In genomic region chr14:40893884-40894283, GRCm38 (mm10) we compare ENCODE assay signal across 9 mouse cellular contexts. TPM values are rescaled to one million over a fixed set of nuclear protein-coding genes. Genes with fewer than 3 reads are reported as not detected.
DNase-seq lines count a peak whose midpoint lies in the region; ATAC-seq and TF ChIP-seq lines count a peak whose summit lies in the region.
"Had no signal": no experiment of that assay in that cellular context is flagged by ENCODE, and none has a peak within 500 bp of the region (broad histone marks: within the 10 kb centered on the region; RNA-seq: fewer than 3 reads in every experiment).

No protein-coding gene starts in this region.

- H3K27ac ChIP-seq in gastrocnemius, adult 2 months = no peak overlapping the region
- no peak overlapping the region for H3K27ac ChIP-seq in intestine, embryonic 14.5 days (ENCODE audit: low read depth)
- H3K27ac ChIP-seq in intestine, embryonic 15.5 days = no peak overlapping the region
- H3K27ac ChIP-seq in limb, embryonic 15.5 days = no peak overlapping the region
- no peak overlapping the region for H3K27ac ChIP-seq in liver, postnatal 0 days (ENCODE audit: low read depth)
- H3K27ac ChIP-seq: layer of hippocampus, adult 2 months had no signal

- intact Hi-C loops in gastrocnemius, adult 2 months (cut with DNase I) = no loop called here

- peak overlapping the region; percentile 43 for H3K4me3 ChIP-seq in gastrocnemius, adult 2 months
- H3K4me3 ChIP-seq in intestine, embryonic 14.5 days (ENCODE audit: low read depth, low read length) = no peak overlapping the region
- no peak overlapping the region for H3K4me3 ChIP-seq in intestine, embryonic 15.5 days (replicated peaks)
- H3K4me3 ChIP-seq in limb, embryonic 15.5 days = no peak overlapping the region
- no peak overlapping the region for H3K4me3 ChIP-seq in liver, postnatal 0 days (ENCODE audit: low read depth, low read length)

- TF ChIP-seq EP300 in liver, postnatal 0 days (IDR thresholded peaks at IDR 0.05; ENCODE audit: low read depth) = no peak

- no peaks in the 10 kb centered on the region for H3K9me3 ChIP-seq in intestine, embryonic 14.5 days (ENCODE audit: control insufficient read depth, low read length)
- H3K9me3 ChIP-seq in intestine, embryonic 15.5 days = no peaks in the 10 kb centered on the region
- H3K9me3 ChIP-seq in limb, embryonic 15.5 days = no peaks in the 10 kb centered on the region
- H3K9me3 ChIP-seq in liver, postnatal 0 days (ENCODE audit: low read length) = no peaks in the 10 kb centered on the region

- H3K4me2 ChIP-seq in intestine, embryonic 14.5 days (ENCODE audit: low read length) = no peak overlapping the region
- H3K4me2 ChIP-seq in intestine, embryonic 15.5 days (replicated peaks) = no peak overlapping the region; the same call in 1 of the 2 replicates
- peak overlapping the region; percentile 49; the same call in 1 of the 2 replicates for H3K4me2 ChIP-seq in limb, embryonic 15.5 days
- no peak overlapping the region for H3K4me2 ChIP-seq in liver, postnatal 0 days (ENCODE audit: low read depth, low read length)

- H3K36me3 ChIP-seq in intestine, embryonic 14.5 days (ENCODE audit: control insufficient read depth, insufficient read depth, low read length) = no peaks in the 10 kb centered on the region
- no peaks in the 10 kb centered on the region for H3K36me3 ChIP-seq in intestine, embryonic 15.5 days
- H3K36me3 ChIP-seq in limb, embryonic 15.5 days = no peaks in the 10 kb centered on the region
- H3K36me3 ChIP-seq in liver, postnatal 0 days (replicated peaks; ENCODE audit: insufficient read depth, low read length) = no peaks in the 10 kb centered on the region

- WGBS in intestine, embryonic 14.5 days = 68% methylated on average over 8 of the region's 8 CpGs
- 71% methylated on average over 8 of the region's 8 CpGs for WGBS in intestine, embryonic 15.5 days
- WGBS in limb, embryonic 15.5 days = 39% methylated on average over 8 of the region's 8 CpGs
- 77% methylated on average over 8 of the region's 8 CpGs for WGBS in liver, postnatal 0 days (ENCODE audit: insufficient replicate concordance)

- TF ChIP-seq CTCF in gastrocnemius, adult 2 months (IDR thresholded peaks at IDR 0.05) = no peak
- TF ChIP-seq CTCF in liver, postnatal 0 days (IDR thresholded peaks at IDR 0.05; ENCODE audit: low read depth) = no peak

- H3K27me3 ChIP-seq in intestine, embryonic 14.5 days (replicated peaks; ENCODE audit: control insufficient read depth, insufficient read depth, low read length) = no peaks in the 10 kb centered on the region
- no peaks in the 10 kb centered on the region for H3K27me3 ChIP-seq in intestine, embryonic 15.5 days (replicated peaks)
- no peaks in the 10 kb centered on the region for H3K27me3 ChIP-seq in limb, embryonic 15.5 days
- H3K27me3 ChIP-seq in liver, postnatal 0 days (ENCODE audit: insufficient read depth, low read length) = no peaks in the 10 kb centered on the region

- H3K9ac ChIP-seq in intestine, embryonic 14.5 days (ENCODE audit: low read length) = no peak overlapping the region
- H3K9ac ChIP-seq in intestine, embryonic 15.5 days = no peak overlapping the region
- no peak overlapping the region for H3K9ac ChIP-seq in limb, embryonic 15.5 days
- H3K9ac ChIP-seq in liver, postnatal 0 days (replicated peaks) = no peak overlapping the region

- no peak for ATAC-seq in intestine, embryonic 14.5 days (replicated peaks; ENCODE audit: low FRiP score, low TSS enrichment, low read depth)
- no peak for ATAC-seq in intestine, embryonic 15.5 days
- ATAC-seq in limb, embryonic 15.5 days (ENCODE audit: insufficient number of reproducible peaks, low FRiP score, low TSS enrichment, low read depth) = no peak
- ATAC-seq in liver, postnatal 0 days = no peak

- no peaks in the 10 kb centered on the region for H3K4me1 ChIP-seq in intestine, embryonic 14.5 days (replicated peaks; ENCODE audit: control insufficient read depth, insufficient read depth, low read length)
- 0 out of 2 replicates have a peak, but pooled peaks cover 7% of the 10 kb centered on the region for H3K4me1 ChIP-seq in intestine, embryonic 15.5 days (replicated peaks)
- peaks cover 12% of the 10 kb centered on the region for H3K4me1 ChIP-seq in limb, embryonic 15.5 days
- 0 out of 2 replicates have a peak, but pooled peaks cover 3% of the 10 kb centered on the region for H3K4me1 ChIP-seq in liver, postnatal 0 days (ENCODE audit: insufficient read depth)

- no peak for DNase-seq in gastrocnemius, adult 2 months
- DNase-seq in gastrocnemius, adult 18-20 months (ENCODE audit: low spot score) = no peak
- peak; percentile 51 for DNase-seq in intestine, embryonic 14.5 days (ENCODE audit: low spot score)
- peak; percentile 69 for DNase-seq in ES-CJ7 (ENCODE audit: low read depth, low spot score)
- DNase-seq in urinary bladder, postnatal 36 days (ENCODE audit: low spot score in 2 of 2) = no peak
- DNase-seq in liver, postnatal 0 days = no peak

RNA-seq across cellular contexts. Expression of gene Sh2d4b, which starts 0.8 kb away (rescaled TPM):
- under 1 TPM; 0.20 to 0.41 TPM for total RNA-seq in gastrocnemius, adult 2 months (2021)
- total RNA-seq in gastrocnemius, adult 18-20 months (2021) = under 1 TPM; 0.09 to 0.14 TPM
- 0.46 and 0.70 TPM in 2 replicates for polyA plus RNA-seq in intestine, embryonic 14.5 days (2014; fragmentation: Nextera tagmentation; extraction: Ambion mirVana)
- 0.13 and 0.14 TPM in 2 replicates for polyA plus RNA-seq in intestine, embryonic 15.5 days (2015; fragmentation: Nextera tagmentation; extraction: Ambion mirVana)
- polyA plus RNA-seq in limb, embryonic 15.5 days (2015; fragmentation: Nextera tagmentation; extraction: Ambion mirVana) = 0.58 and 0.79 TPM in 2 replicates
- 0.05 and 0.13 TPM in 2 replicates for polyA plus RNA-seq in liver, postnatal 0 days (2015; fragmentation: Nextera tagmentation; extraction: Ambion mirVana)

Comparison
In these comparisons a context has a peak if more than half of its experiments do, and no peak if none do; other contexts are left out.
1. DNase-seq: peak in intestine, embryonic 14.5 days (single experiment) and ES-CJ7 (single experiment); none in gastrocnemius, adult 2 months (single experiment), gastrocnemius, adult 18-20 months (single experiment), urinary bladder, postnatal 36 days (0 of 2) and liver, postnatal 0 days (single experiment).